Mouse (Mus musculus) heart, embryonic 16.5 days (tissue): ENCODE measurements at regions not wholly inside any gene's neighbourhood (a gene's known extent, or its start where the extent isn't known, plus 50 kb on each side); places are given as distances from the start of the nearest gene placed in this dataset.

Experiments
- ATAC-seq: fragments of 200-750 bp; cut with Nextera tagmentation; replicated peaks from 2 replicates; pipeline ENCODE4 v1.8.0; 2017; ENCODE audit warnings: moderate number of reproducible peaks; ENCODE audit not compliant: insufficient read depth, low FRiP score; ENCODE audit errors: extremely low read depth
- H3K27ac ChIP-seq: fragments of 300-500 bp; sonication (generic); 2 replicates; pipeline ENCODE4 v1.5.1; 2014; ENCODE audit warnings: mild to moderate bottlenecking, low read length, control low read depth, moderate library complexity
- H3K27me3 ChIP-seq: fragments of 300-500 bp; sonication (generic); 2 replicates; pipeline ENCODE4 v1.6.1; 2014; ENCODE audit warnings: low read length, mixed read lengths; ENCODE audit not compliant: control insufficient read depth, insufficient read depth
- H3K36me3 ChIP-seq: fragments of 300-500 bp; sonication (generic); 2 replicates; pipeline ENCODE4 v1.6.1; 2014; ENCODE audit not compliant: control insufficient read depth, insufficient read depth
- H3K4me1 ChIP-seq: fragments of 300-500 bp; sonication (generic); 2 replicates; pipeline ENCODE4 v1.6.1; 2014; ENCODE audit warnings: low read length, mixed read lengths; ENCODE audit not compliant: control insufficient read depth, insufficient read depth
- H3K4me2 ChIP-seq: fragments of 300-500 bp; sonication (generic); 2 replicates; pipeline ENCODE4 v1.6.1; 2014; ENCODE audit warnings: low read depth, mild to moderate bottlenecking, control low read depth, low read length
- H3K4me3 ChIP-seq: fragments of 300-500 bp; sonication (generic); 2 replicates; pipeline ENCODE4 v1.5.1; 2014; ENCODE audit warnings: mild to moderate bottlenecking, control low read depth, low read length
- H3K9ac ChIP-seq: fragments of 300-500 bp; sonication (generic); 2 replicates; pipeline ENCODE4 v1.6.1; 2014; ENCODE audit warnings: low read length, control low read depth
- H3K9me3 ChIP-seq: fragments of 300-500 bp; sonication (generic); replicated peaks from 2 replicates; pipeline ENCODE4 v1.6.1; 2016; ENCODE audit warnings: low read length; ENCODE audit not compliant: control insufficient read depth
- WGBS: fragments of 180-500 bp; shearing (Covaris S2); extraction: QIAGEN DNeasy Blood & Tissue Kit; methylation state at CpG from one replicate; pipeline ENCODE4 v1.1.7; 2014; 5-methylcytosine and 5-hydroxymethylcytosine counted together

- Histone ChIP-seq H3K4me1 (no peaks in the 10 kb centered on the region), H3K36me3 (no peaks in the 10 kb centered on the region), H3K4me3 (no peak overlapping the region), H3K4me2 (no peak overlapping the region), H3K27me3 (no peaks in the 10 kb centered on the region), H3K9ac (no peak overlapping the region), H3K27ac (no peak overlapping the region), H3K9me3 (no peaks in the 10 kb centered on the region)
- WGBS, result 63% methylated on average over 5 of the region's 5 CpGs
- ATAC-seq, result no peak
Observed at GRCm38 (mm10) chr1:137282457-137282856, 322.2 kb upstream of the Nr5a2 start.

- Histone ChIP-seq H3K4me1 (no peaks in the 10 kb centered on the region), H3K4me3 (no peak overlapping the region), H3K36me3 (no peaks in the 10 kb centered on the region), H3K9ac (no peak overlapping the region), H3K4me2 (no peak overlapping the region), H3K27ac (no peak overlapping the region), H3K9me3 (no peaks in the 10 kb centered on the region), H3K27me3 (no peaks in the 10 kb centered on the region)
- WGBS, result 70% methylated on average over 10 of the region's 10 CpGs
- ATAC-seq, result no peak
Observed at GRCm38 (mm10) chr1:137280391-137281386, 320.4 kb upstream of the Nr5a2 start.

GRCm38 (mm10) chr1:137279981-137280380, 319.7 kb upstream of the Nr5a2 start:
- Histone ChIP-seq H3K4me1 (no peaks in the 10 kb centered on the region), H3K27ac (no peak overlapping the region), H3K4me3 (no peak overlapping the region), H3K27me3 (no peaks in the 10 kb centered on the region), H3K9ac (no peak overlapping the region), H3K9me3 (no peaks in the 10 kb centered on the region), H3K36me3 (no peaks in the 10 kb centered on the region), H3K4me2 (no peak overlapping the region)
- 81% methylated on average over 2 of the region's 2 CpGs for WGBS
- ATAC-seq, result no peak

- H3K27me3 ChIP-seq, result no peaks in the 10 kb centered on the region
- H3K9ac ChIP-seq, result no peak overlapping the region
- H3K4me1 ChIP-seq, result no peaks in the 10 kb centered on the region
- H3K36me3 ChIP-seq, result no peaks in the 10 kb centered on the region
- no peaks in the 10 kb centered on the region for H3K9me3 ChIP-seq
- 72% methylated on average over 9 of the region's 9 CpGs for WGBS
- no peak overlapping the region for H3K4me2 ChIP-seq
- H3K27ac ChIP-seq, result no peak overlapping the region
- no peak overlapping the region for H3K4me3 ChIP-seq
- no peak for ATAC-seq
Observed at GRCm38 (mm10) chr1:137270659-137271612, 310.7 kb upstream of the Nr5a2 start.

GRCm38 (mm10) chr1:137262806-137263370, 302.6 kb upstream of the Nr5a2 start:
- H3K4me2 ChIP-seq, result no peak overlapping the region
- no peak overlapping the region for H3K27ac ChIP-seq
- H3K9ac ChIP-seq, result no peak overlapping the region
- H3K4me3 ChIP-seq, result no peak overlapping the region
- no peak for ATAC-seq
- H3K9me3 ChIP-seq, result no peaks in the 10 kb centered on the region
- 90% methylated on average over 1 of the region's 1 CpGs for WGBS
- no peaks in the 10 kb centered on the region for H3K36me3 ChIP-seq
- no peaks in the 10 kb centered on the region for H3K4me1 ChIP-seq
- no peaks in the 10 kb centered on the region for H3K27me3 ChIP-seq

GRCm38 (mm10) chr1:137262121-137262525, 301.9 kb upstream of the Nr5a2 start:
- 60% methylated on average over 5 of the region's 5 CpGs for WGBS
- Histone ChIP-seq H3K36me3 (no peaks in the 10 kb centered on the region), H3K27me3 (no peaks in the 10 kb centered on the region), H3K9ac (no peak overlapping the region), H3K4me1 (no peaks in the 10 kb centered on the region), H3K4me3 (no peak overlapping the region), H3K9me3 (no peaks in the 10 kb centered on the region), H3K4me2 (no peak overlapping the region), H3K27ac (no peak overlapping the region)
- no peak for ATAC-seq

- no peak overlapping the region for H3K27ac ChIP-seq
- no peak overlapping the region for H3K4me2 ChIP-seq
- H3K4me1 ChIP-seq, result no peaks in the 10 kb centered on the region
- H3K9ac ChIP-seq, result no peak overlapping the region
- peaks cover 8% of the 10 kb centered on the region for H3K9me3 ChIP-seq
- 92% methylated on average over 3 of the region's 3 CpGs for WGBS
- H3K27me3 ChIP-seq, result no peaks in the 10 kb centered on the region
- no peaks in the 10 kb centered on the region for H3K36me3 ChIP-seq
- no peak for ATAC-seq
- H3K4me3 ChIP-seq, result no peak overlapping the region
Observed at GRCm38 (mm10) chr1:137256294-137256693, 296.0 kb upstream of the Nr5a2 start.

GRCm38 (mm10) chr1:137255041-137255440, 294.8 kb upstream of the Nr5a2 start:
- Histone ChIP-seq H3K27me3 (no peaks in the 10 kb centered on the region), H3K9ac (no peak overlapping the region), H3K4me3 (no peak overlapping the region), H3K27ac (no peak overlapping the region), H3K4me1 (no peaks in the 10 kb centered on the region), H3K4me2 (no peak overlapping the region), H3K36me3 (no peaks in the 10 kb centered on the region), H3K9me3 (peaks cover 8% of the 10 kb centered on the region)
- ATAC-seq, result no peak
